Mouse (Mus musculus): ENCODE measurements around the gene Ddx6. TPM values are rescaled to one million over a fixed set of nuclear protein-coding genes. Genes with fewer than 3 reads are reported as not detected.
A peak's percentile ranks its signal among the peaks of the same experiment; 100 is the strongest.
"Not testable (repeated sequence)": the region's sequence is repeated elsewhere in the genome, so short reads cannot be mapped to it uniquely, and the experiment has no call there.

The Ddx6 gene
- polyA plus RNA-seq, 1 experiment = 9.6 TPM

GRCm38 (mm10) chr9:44573306-44573705 is 31.4 kb upstream of the Ddx6 start:
- no peaks in the 10 kb centered on the region for H3K36me3 ChIP-seq (ENCODE audit: control insufficient read depth, insufficient read depth, low read length)
- TF ChIP-seq CTCF (IDR thresholded peaks at IDR 0.05; ENCODE audit: extremely low read depth, insufficient read length, insufficient replicate concordance, low read depth, low read length) = no peak
- no peak for TF ChIP-seq POLR2A (IDR thresholded peaks at IDR 0.05; ENCODE audit: low read depth, low read length)
- no peaks in the 10 kb centered on the region for H3K4me1 ChIP-seq (ENCODE audit: control insufficient read depth, insufficient read depth, insufficient read length, low read length)
- 71% methylated on average over 4 of the region's 4 CpGs for WGBS
- no peaks in the 10 kb centered on the region for H3K27me3 ChIP-seq (ENCODE audit: control insufficient read depth, insufficient read depth, low read length)
- no peak overlapping the region for H3K4me3 ChIP-seq (ENCODE audit: low read depth, low read length)
- H3K27ac ChIP-seq (ENCODE audit: insufficient read depth, low read depth, low read length) = no peak overlapping the region

GRCm38 (mm10) chr9:44575095-44575494 is 29.6 kb upstream of the Ddx6 start:
- H3K27ac ChIP-seq (ENCODE audit: insufficient read depth, low read depth, low read length) = no peak overlapping the region
- no peaks in the 10 kb centered on the region for H3K27me3 ChIP-seq (ENCODE audit: control insufficient read depth, insufficient read depth, low read length)
- no peaks in the 10 kb centered on the region for H3K36me3 ChIP-seq (ENCODE audit: control insufficient read depth, insufficient read depth, low read length)
- 0 out of 2 replicates have a peak, but pooled peaks cover 4% of the 10 kb centered on the region for H3K4me1 ChIP-seq (ENCODE audit: control insufficient read depth, insufficient read depth, insufficient read length, low read length)
- H3K4me3 ChIP-seq (ENCODE audit: low read depth, low read length) = no peak overlapping the region
- 77% methylated on average over 2 of the region's 2 CpGs for WGBS
- TF ChIP-seq POLR2A (IDR thresholded peaks at IDR 0.05; ENCODE audit: low read depth, low read length) = no peak
- TF ChIP-seq CTCF (IDR thresholded peaks at IDR 0.05; ENCODE audit: extremely low read depth, insufficient read length, insufficient replicate concordance, low read depth, low read length) = no peak

- not testable (repeated sequence) for H3K36me3 ChIP-seq (ENCODE audit: control insufficient read depth, insufficient read depth, low read length); H3K27ac ChIP-seq (ENCODE audit: insufficient read depth, low read depth, low read length); H3K27me3 ChIP-seq (ENCODE audit: control insufficient read depth, insufficient read depth, low read length); H3K4me1 ChIP-seq (ENCODE audit: control insufficient read depth, insufficient read depth, insufficient read length, low read length); H3K4me3 ChIP-seq (ENCODE audit: low read depth, low read length)
- 93% methylated on average over 7 of the region's 7 CpGs for WGBS
These were observed 28.6 kb upstream of the Ddx6 start for GRCm38 (mm10) chr9:44576046-44576445.

- Histone ChIP-seq H3K36me3 (ENCODE audit: control insufficient read depth, insufficient read depth, low read length) (no peaks in the 10 kb centered on the region), H3K27ac (ENCODE audit: insufficient read depth, low read depth, low read length) (no peak overlapping the region), H3K27me3 (ENCODE audit: control insufficient read depth, insufficient read depth, low read length) (no peaks in the 10 kb centered on the region), H3K4me3 (ENCODE audit: low read depth, low read length) (no peak overlapping the region), H3K4me1 (ENCODE audit: control insufficient read depth, insufficient read depth, insufficient read length, low read length) (peaks cover 9% of the 10 kb centered on the region; the same call in 1 of the 2 replicates)
- TF ChIP-seq CTCF (IDR thresholded peaks at IDR 0.05; ENCODE audit: extremely low read depth, insufficient read length, insufficient replicate concordance, low read depth, low read length) (no peak), POLR2A (IDR thresholded peaks at IDR 0.05; ENCODE audit: low read depth, low read length) (no peak)
- WGBS = 33% methylated on average over 6 of the region's 6 CpGs
These were observed 25.3 kb upstream of the Ddx6 start for GRCm38 (mm10) chr9:44579392-44579791.

- peaks cover 9% of the 10 kb centered on the region; the same call in 1 of the 2 replicates for H3K4me1 ChIP-seq (ENCODE audit: control insufficient read depth, insufficient read depth, insufficient read length, low read length)
- no peaks in the 10 kb centered on the region for H3K36me3 ChIP-seq (ENCODE audit: control insufficient read depth, insufficient read depth, low read length)
- H3K4me3 ChIP-seq (ENCODE audit: low read depth, low read length) = no peak overlapping the region
- WGBS = 90% methylated on average over 5 of the region's 5 CpGs
- H3K27ac ChIP-seq (ENCODE audit: insufficient read depth, low read depth, low read length) = no peak overlapping the region
- TF ChIP-seq CTCF (IDR thresholded peaks at IDR 0.05; ENCODE audit: extremely low read depth, insufficient read length, insufficient replicate concordance, low read depth, low read length) (no peak), POLR2A (IDR thresholded peaks at IDR 0.05; ENCODE audit: low read depth, low read length) (no peak)
- no peaks in the 10 kb centered on the region for H3K27me3 ChIP-seq (ENCODE audit: control insufficient read depth, insufficient read depth, low read length)
These were observed 24.6 kb upstream of the Ddx6 start for GRCm38 (mm10) chr9:44580085-44580484.

GRCm38 (mm10) chr9:44581423-44581822 is 23.3 kb upstream of the Ddx6 start:
- H3K36me3 ChIP-seq (ENCODE audit: control insufficient read depth, insufficient read depth, low read length) = no peaks in the 10 kb centered on the region
- no peak overlapping the region for H3K4me3 ChIP-seq (ENCODE audit: low read depth, low read length)
- peak overlapping the region; percentile 33 for H3K27ac ChIP-seq (ENCODE audit: insufficient read depth, low read depth, low read length)
- H3K27me3 ChIP-seq (ENCODE audit: control insufficient read depth, insufficient read depth, low read length) = no peaks in the 10 kb centered on the region
- peaks cover 9% of the 10 kb centered on the region; the same call in 1 of the 2 replicates for H3K4me1 ChIP-seq (ENCODE audit: control insufficient read depth, insufficient read depth, insufficient read length, low read length)
- WGBS = 11% methylated on average over 3 of the region's 3 CpGs
- TF ChIP-seq CTCF (IDR thresholded peaks at IDR 0.05; ENCODE audit: extremely low read depth, insufficient read length, insufficient replicate concordance, low read depth, low read length) (no peak), POLR2A (IDR thresholded peaks at IDR 0.05; ENCODE audit: low read depth, low read length) (no peak)

GRCm38 (mm10) chr9:44582390-44582789 is 22.3 kb upstream of the Ddx6 start:
- 24% methylated on average over 16 of the region's 16 CpGs for WGBS
- Histone ChIP-seq H3K27me3 (ENCODE audit: control insufficient read depth, insufficient read depth, low read length) (no peaks in the 10 kb centered on the region), H3K4me1 (ENCODE audit: control insufficient read depth, insufficient read depth, insufficient read length, low read length) (peaks cover 9% of the 10 kb centered on the region; the same call in 1 of the 2 replicates), H3K27ac (ENCODE audit: insufficient read depth, low read depth, low read length) (no peak overlapping the region), H3K36me3 (ENCODE audit: control insufficient read depth, insufficient read depth, low read length) (no peaks in the 10 kb centered on the region), H3K4me3 (ENCODE audit: low read depth, low read length) (no peak overlapping the region)
- TF ChIP-seq CTCF (IDR thresholded peaks at IDR 0.05; ENCODE audit: extremely low read depth, insufficient read length, insufficient replicate concordance, low read depth, low read length) (no peak), POLR2A (IDR thresholded peaks at IDR 0.05; ENCODE audit: low read depth, low read length) (no peak)
